Mouse (Mus musculus) CH12.LX (cell line): Measurements from ENCODE around the gene 1700008O03Rik. TPM values are rescaled to one million over a fixed set of nuclear protein-coding genes. Genes with fewer than 3 reads are reported as not detected.

ENCODE experiments used
- DNase-seq: peaks from one replicate; pipeline ENCODE4 v3.0.0-alpha.2; 2013; ENCODE audit errors: extremely low read depth
- H3K27ac ChIP-seq: 2 replicates; pipeline ENCODE4 v1.5.1; 2012; ENCODE audit warnings: low read depth, mild to moderate bottlenecking, control low read depth, moderate library complexity; ENCODE audit not compliant: insufficient read depth
- H3K27me3 ChIP-seq: replicated peaks from 2 replicates; pipeline ENCODE3; 2012; ENCODE audit warnings: inconsistent platforms
- H3K36me3 ChIP-seq, 2 experiments: replicated peaks in 1 of 2; 2 replicates each; pipeline versions ENCODE3 to v1.6.1; 2012; ENCODE audit warnings: inconsistent platforms in 1 of 2, low read length in 1 of 2, mild to moderate bottlenecking in 1 of 2, mixed read lengths in 1 of 2, moderate library complexity in 1 of 2; ENCODE audit not compliant: control insufficient read depth in 1 of 2, insufficient read depth in 1 of 2
- H3K4me1 ChIP-seq, 2 experiments: 2 replicates each; pipeline ENCODE4 v1.6.1; 2012; ENCODE audit warnings: inconsistent platforms in 1 of 2, moderate library complexity in 1 of 2; ENCODE audit not compliant: insufficient read depth in 2 of 2, control insufficient read depth in 1 of 2
- H3K4me2 ChIP-seq: 2 replicates; pipeline ENCODE4 v1.6.1; 2012; ENCODE audit warnings: low read depth, mild to moderate bottlenecking, control low read depth; ENCODE audit not compliant: poor library complexity, insufficient read depth, severe bottlenecking
- H3K4me3 ChIP-seq, 3 experiments: fragments of 150-350 bp in 1 of 3; sonication (generic) in 1 of 3; replicated peaks in 1 of 3; 2 replicates each; pipeline versions ENCODE3 to v1.5.1; 2011 to 2012; ENCODE audit warnings: low read depth in 2 of 3, low read length in 2 of 3, mild to moderate bottlenecking in 2 of 3, moderate library complexity in 2 of 3, control low read depth in 1 of 3, improper control_type of control experiment in 1 of 3, inconsistent platforms in 1 of 3, mixed read lengths in 1 of 3; ENCODE audit not compliant: poor library complexity in 1 of 3
- H3K79me2 ChIP-seq: replicated peaks from 2 replicates; pipeline ENCODE4 v1.6.1; 2012; ENCODE audit warnings: mild to moderate bottlenecking, moderate library complexity; ENCODE audit not compliant: control insufficient read depth, poor library complexity, insufficient read depth, severe bottlenecking; ENCODE audit errors: extremely low read depth
- H3K9ac ChIP-seq: 2 replicates; pipeline ENCODE4 v1.6.1; 2012; ENCODE audit warnings: low read depth, mild to moderate bottlenecking, control low read depth, moderate library complexity; ENCODE audit not compliant: insufficient read depth
- H3K9me3 ChIP-seq: replicated peaks from 2 replicates; pipeline ENCODE3; 2012; ENCODE audit warnings: low read length, inconsistent platforms, mixed read lengths
- BHLHE40 ChIP-seq: IDR thresholded peaks from 2 replicates; pipeline ENCODE4 v1.6.1; 2011; ENCODE audit warnings: mild to moderate bottlenecking, low read depth, low read length, improper control_type of control experiment
- CTCF ChIP-seq, 2 experiments: IDR thresholded peaks in 1 of 2; conservative IDR thresholded peaks in 1 of 2; 2 replicates each; pipeline ENCODE4 v1.5.1; 2011 to 2012; ENCODE audit warnings: low read depth in 2 of 2, low read length in 2 of 2, improper control_type of control experiment in 1 of 2, inconsistent platforms in 1 of 2, mild to moderate bottlenecking in 1 of 2, moderate library complexity in 1 of 2
- JUN ChIP-seq: IDR thresholded peaks from 2 replicates; pipeline ENCODE4 v1.6.1; 2011; ENCODE audit warnings: low read depth, mild to moderate bottlenecking, low read length, improper control_type of control experiment, moderate library complexity; ENCODE audit not compliant: insufficient read depth
- JUND ChIP-seq: conservative IDR thresholded peaks from 2 replicates; pipeline ENCODE4 v1.6.1; 2011; ENCODE audit warnings: low read depth, low read length, improper control_type of control experiment
- KAT2A ChIP-seq: IDR thresholded peaks from 2 replicates; pipeline ENCODE4 v1.6.1; 2012; ENCODE audit warnings: low read length, improper control_type of control experiment, inconsistent platforms; ENCODE audit not compliant: insufficient replicate concordance
- MAX ChIP-seq: IDR thresholded peaks from 2 replicates; pipeline ENCODE4 v1.6.1; 2011; ENCODE audit warnings: low read length, improper control_type of control experiment
- MAZ ChIP-seq: IDR thresholded peaks from 2 replicates; pipeline ENCODE4 v1.6.1; 2012; ENCODE audit warnings: low read depth, mild to moderate bottlenecking, inconsistent platforms, low read length, improper control_type of control experiment, moderate library complexity
- MXI1 ChIP-seq: IDR thresholded peaks from 2 replicates; pipeline ENCODE4 v1.6.1; 2011; ENCODE audit warnings: mild to moderate bottlenecking, low read depth, low read length, improper control_type of control experiment
- NELFE ChIP-seq: IDR thresholded peaks from 2 replicates; pipeline ENCODE4 v1.6.1; 2011; ENCODE audit warnings: low read depth, low read length, improper control_type of control experiment
- PAX5 ChIP-seq: IDR thresholded peaks from 2 replicates; pipeline ENCODE4 v1.6.1; 2012; ENCODE audit warnings: low read length, inconsistent platforms, mixed read lengths
- POLR2A ChIP-seq: IDR thresholded peaks from 2 replicates; pipeline ENCODE4 v1.6.1; 2011; ENCODE audit warnings: low read depth, mild to moderate bottlenecking, improper control_type of control experiment, low read length
- RAD21 ChIP-seq: IDR thresholded peaks from 2 replicates; pipeline ENCODE4 v1.6.1; 2011; ENCODE audit warnings: low read depth, mild to moderate bottlenecking, low read length, improper control_type of control experiment, moderate library complexity
- RCOR1 ChIP-seq: conservative IDR thresholded peaks from 2 replicates; pipeline ENCODE4 v1.6.1; 2012; ENCODE audit warnings: low read depth, mild to moderate bottlenecking, inconsistent platforms, low read length, improper control_type of control experiment
- UBTF ChIP-seq: IDR thresholded peaks from 2 replicates; pipeline ENCODE4 v1.6.1; 2012; ENCODE audit warnings: low read depth, mild to moderate bottlenecking, inconsistent platforms, low read length, improper control_type of control experiment, moderate library complexity
- USF1 ChIP-seq: IDR thresholded peaks from 2 replicates; pipeline ENCODE4 v1.6.1; 2014; ENCODE audit warnings: low read depth, mild to moderate bottlenecking, inconsistent platforms, low read length, improper control_type of control experiment
- USF2 ChIP-seq: conservative IDR thresholded peaks from 2 replicates; pipeline ENCODE4 v1.6.1; 2011; ENCODE audit warnings: low read depth, low read length, improper control_type of control experiment
- ZC3H11A ChIP-seq: IDR thresholded peaks from 2 replicates; pipeline ENCODE4 v1.6.1; 2012; ENCODE audit warnings: low read depth, mild to moderate bottlenecking, inconsistent platforms, low read length, improper control_type of control experiment
- ZMIZ1 ChIP-seq: IDR thresholded peaks from 2 replicates; pipeline ENCODE4 v1.6.1; 2012; ENCODE audit warnings: low read depth, mild to moderate bottlenecking, inconsistent platforms, low read length, improper control_type of control experiment
- dilution Hi-C: fragments of 300-500 bp; cut with MboI; formaldehyde crosslinking; loops from 2 replicates; pipeline ENCODE4 v1.14.3; 2020; ENCODE audit warnings: low sequenced_read_pairs; ENCODE audit not compliant: extremely low pct_unique_long_range_greater_than_20kb, extremely low pct_ligation_motif_present
- in situ Hi-C: fragments of 300-500 bp; cut with MboI; formaldehyde crosslinking; loops from 3 replicates; pipeline ENCODE4 v1.14.3; 2019; ENCODE audit warnings: low sequenced_read_pairs, low pct_ligation_motif_present, low pct_unique_long_range_greater_than_20kb, mixed read lengths
- polyA plus RNA-seq: library from polyadenylated mRNA; unstranded; fragments of >175 nt; gene quantifications from 2 replicates; pipeline ENCODE4 v1.2.1, GENCODE M21; 2012; ENCODE audit warnings: low read depth; ENCODE audit not compliant: insufficient read length
- total RNA-seq, 2 experiments: library from RNA; depleted of rRNA; stranded (reverse); fragments of 300-350 nt in 1 of 2; fragments of >200 nt in 1 of 2; gene quantifications; 2 replicates each; pipeline ENCODE4 v1.2.3; 2012 to 2014

1700008O03Rik gene
- total and polyA plus RNA-seq, 3 experiments, result 0.74 to 0.81 TPM; not detected in 1

GRCm38 (mm10) chr7:44429534-44430488 is 44.2 kb upstream of the 1700008O03Rik start:
- no peak overlapping the region for H3K4me2 ChIP-seq
- no peak for TF ChIP-seq ZC3H11A
- no peak for TF ChIP-seq MXI1
- TF ChIP-seq ZMIZ1, result no peak
- no peak for TF ChIP-seq JUND
- no peak for TF ChIP-seq USF2
- TF ChIP-seq MAX, result no peak
- no peak for TF ChIP-seq KAT2A
- no peak for TF ChIP-seq NELFE
- TF ChIP-seq RAD21, result no peak
- no peak for TF ChIP-seq MAZ
- TF ChIP-seq USF1, result no peak
- no peak for TF ChIP-seq UBTF
- TF ChIP-seq RCOR1, result no peak
- TF ChIP-seq, all 38 proteins: peak for 0
- H3K4me1 ChIP-seq, result peaks cover 5 to 24% of the 10 kb centered on the region in 2 experiments
- DNase-seq, result no peak
- no peaks in the 10 kb centered on the region for H3K9me3 ChIP-seq
- H3K27ac ChIP-seq, result no peak overlapping the region
- dilution Hi-C loops (no loop called here), in situ Hi-C loops (no loop called here)
- no peak overlapping the region for H3K9ac ChIP-seq
- no peaks in the 10 kb centered on the region for H3K79me2 ChIP-seq
- no peaks in the 10 kb centered on the region for H3K36me3 ChIP-seq
- no peak overlapping the region for H3K4me3 ChIP-seq
- peaks cover 70% of the 10 kb centered on the region for H3K27me3 ChIP-seq

DNA sequence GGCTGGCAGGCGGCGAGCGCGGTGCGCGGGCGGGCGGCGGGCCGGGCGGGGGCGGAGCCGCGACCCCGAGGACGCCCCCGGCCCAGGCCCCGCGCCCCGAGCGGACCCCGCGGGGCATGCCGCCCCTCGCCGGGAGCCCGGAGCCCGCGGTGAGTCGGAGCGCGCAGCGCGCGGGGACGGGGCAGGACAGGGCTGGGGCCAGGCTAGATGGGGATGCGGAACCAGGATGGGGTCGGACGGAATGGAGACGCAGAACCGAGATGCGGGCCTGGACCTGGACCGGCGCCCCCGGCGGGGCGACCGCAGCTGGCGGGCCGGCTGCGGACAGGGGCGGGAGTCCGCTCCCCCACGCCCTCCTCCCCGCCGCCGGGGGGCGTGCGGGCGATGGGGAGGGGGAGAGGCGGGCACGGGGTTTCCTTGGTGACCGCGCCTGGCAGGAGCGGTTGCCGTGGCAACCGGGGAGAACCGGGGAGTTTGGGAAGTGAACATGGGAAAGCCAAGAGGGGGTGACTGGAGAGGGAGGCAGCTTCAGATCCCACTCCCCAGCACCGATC is 43.4 kb upstream of the 1700008O03Rik start, which contains the start of gene Lrrc4b:
Gene Lrrc4b, plus strand, starts transcription at position 51 of the 554 bp plus-strand sequence.
- no peak within 1 kb of the TSS for H3K4me3 ChIP-seq
- H3K9me3 ChIP-seq, result no peaks in the 10 kb centered on the region
- H3K79me2 ChIP-seq, result no peaks in the 10 kb centered on the region
- no peaks in the 10 kb centered on the region for H3K36me3 ChIP-seq
- TF ChIP-seq USF1, result no peak
- no peak for TF ChIP-seq POLR2A
- no peak for TF ChIP-seq CTCF (conservative IDR thresholded peaks at IDR 0.05 in 1 of 2, IDR thresholded peaks at IDR 0.05 in 1 of 2; ENCODE audit: low read depth in 2 of 2, low read length in 2 of 2)
- no peak for TF ChIP-seq JUN
- TF ChIP-seq PAX5, result no peak
- TF ChIP-seq MAZ, result no peak
- no peak for TF ChIP-seq BHLHE40
- peaks cover 4 to 16% of the 10 kb centered on the region in 2 experiments; a peak in 3 of 4 replicates for H3K4me1 ChIP-seq
- in situ Hi-C loops (no loop called here), dilution Hi-C loops (no loop called here)
- H3K27me3 ChIP-seq, result peaks cover 72% of the 10 kb centered on the region
- no peak within 1 kb of the TSS for H3K9ac ChIP-seq
- DNase-seq, result no peak
- no peak within 1 kb of the TSS for H3K4me2 ChIP-seq
- H3K27ac ChIP-seq, result no peak within 1 kb of the TSS
